Mouse (Mus musculus) embryo, embryonic 11.5 days (tissue): ENCODE measurements around the gene Gps2.
A peak's percentile ranks its signal among the peaks of the same experiment; 100 is the strongest.

Experiments
- DNase-seq: peaks from one replicate; pipeline ENCODE4 v3.0.0-alpha.2; 2012; ENCODE audit warnings: low read depth, low spot score

The Gps2 gene

DNA sequence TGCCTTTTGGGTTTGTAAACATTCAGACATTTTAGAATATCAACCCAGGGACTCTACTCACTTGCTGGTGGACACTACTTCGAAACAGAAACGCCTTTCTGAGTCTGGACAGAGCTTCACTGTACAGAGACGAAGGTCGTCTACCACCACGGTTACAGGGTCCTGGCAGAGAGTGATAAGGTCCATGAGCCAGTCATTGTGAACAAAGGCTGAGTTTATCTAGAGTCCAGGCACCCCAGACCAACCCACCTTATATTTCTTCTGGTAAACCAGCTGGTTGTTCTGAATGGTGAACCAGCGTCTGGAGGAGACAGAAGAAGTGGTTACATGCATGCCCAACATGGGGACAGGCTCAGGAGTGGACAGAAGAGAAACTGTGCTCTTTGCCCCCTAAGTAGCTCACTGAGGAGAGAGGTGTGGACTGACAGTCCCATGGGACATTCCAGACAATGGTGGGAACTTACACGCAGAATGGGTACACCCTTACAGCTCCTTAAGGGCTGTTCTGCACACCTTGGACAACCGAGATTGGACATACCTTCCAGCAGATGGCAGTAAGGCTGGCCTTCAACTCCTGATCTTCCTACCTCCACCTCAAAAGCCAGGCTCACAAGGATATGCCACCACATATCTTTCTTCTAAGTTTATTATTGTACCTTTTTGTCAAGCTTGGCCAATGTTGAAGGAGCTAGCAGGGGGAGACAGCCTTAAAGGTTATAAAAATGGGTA, 26.6 kb upstream of the Gps2 start:
- DNase-seq: no peak

DNA sequence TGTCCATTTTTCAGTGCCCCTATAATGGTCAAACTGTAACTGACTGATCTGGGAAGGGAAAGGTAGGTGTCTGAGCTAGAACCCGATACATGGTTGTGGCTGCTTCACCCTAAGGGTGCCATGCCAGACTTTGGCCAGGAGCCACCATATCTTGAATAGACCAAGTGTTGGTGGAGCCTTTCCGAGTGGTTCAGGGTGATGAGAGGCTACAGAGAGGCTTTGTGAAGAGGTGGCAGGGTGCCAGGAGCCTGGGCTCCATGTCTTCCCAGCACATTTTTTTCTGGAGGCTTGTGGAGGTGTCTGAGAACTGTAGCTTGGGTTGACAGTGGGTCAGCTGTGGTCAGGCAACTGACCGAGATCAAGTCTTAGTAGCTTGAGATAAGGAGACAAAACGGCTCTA, 22.2 kb upstream of the Gps2 start:
- no peak for DNase-seq

DNA sequence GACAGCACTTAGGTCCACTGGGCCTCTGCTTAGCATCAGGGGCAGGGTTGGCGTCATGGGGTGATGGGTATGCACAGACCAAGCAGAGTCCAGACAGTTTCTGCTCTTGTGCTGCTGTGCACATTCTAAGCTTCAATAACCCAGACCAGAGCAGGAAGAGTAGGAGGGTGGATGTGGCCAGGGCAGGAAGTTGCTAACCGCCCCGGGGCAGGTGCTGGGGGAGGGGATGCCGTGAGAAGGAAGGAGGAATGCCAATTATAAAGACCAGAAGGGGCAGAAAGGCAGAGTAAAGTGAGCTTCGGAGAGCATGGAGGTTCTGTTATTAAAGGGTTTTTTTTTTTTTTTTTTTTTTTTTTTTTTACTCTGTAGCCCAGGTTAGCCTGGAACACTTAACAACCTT, 19.0 kb upstream of the Gps2 start:
- DNase-seq: no peak

DNA sequence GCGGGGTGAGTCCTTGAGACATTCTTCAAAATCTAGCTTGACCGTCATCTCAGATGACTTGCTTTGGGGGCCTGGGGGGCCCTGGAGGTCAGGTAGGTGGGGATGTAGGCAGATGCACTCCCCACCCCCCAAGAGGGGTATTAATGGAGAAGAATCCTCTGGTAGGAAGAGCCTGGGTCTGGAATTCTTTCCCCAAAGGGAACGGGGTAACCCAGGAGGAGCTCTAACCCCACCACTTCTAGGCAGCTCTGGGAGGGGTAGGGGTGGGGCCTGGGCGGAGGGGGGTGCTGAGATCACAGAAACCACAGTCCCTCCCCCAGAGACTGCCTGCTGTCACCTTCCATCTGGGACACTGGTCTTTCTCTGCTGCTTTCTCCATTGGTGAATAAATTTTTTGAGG, 18.4 kb upstream of the Gps2 start, which contains the start of gene Acap1:
TSS of gene Acap1 (minus strand) at position 249 of the 400 bp plus-strand sequence.
- no peak for DNase-seq

DNA sequence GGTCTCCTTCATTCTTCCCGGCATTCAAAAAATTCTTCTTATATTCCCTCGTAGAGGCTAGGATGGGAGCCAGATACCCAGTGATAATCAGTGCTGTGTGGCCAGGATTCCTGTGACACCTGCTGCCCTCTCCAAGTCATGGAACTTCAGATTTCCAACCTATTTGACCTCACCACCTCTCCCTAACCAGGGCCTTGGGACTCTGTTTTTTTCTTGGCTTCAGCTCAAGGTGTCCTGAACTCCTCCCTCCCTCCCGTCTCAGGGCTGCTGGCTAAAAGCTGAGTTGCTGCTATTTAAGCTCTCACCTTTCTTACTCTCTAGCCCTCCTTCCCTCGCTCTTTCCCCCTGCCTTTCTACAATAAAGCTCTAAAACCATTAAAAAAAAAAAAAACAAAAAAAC, 13.8 kb upstream of the Gps2 start:
- DNase-seq: no peak

DNA sequence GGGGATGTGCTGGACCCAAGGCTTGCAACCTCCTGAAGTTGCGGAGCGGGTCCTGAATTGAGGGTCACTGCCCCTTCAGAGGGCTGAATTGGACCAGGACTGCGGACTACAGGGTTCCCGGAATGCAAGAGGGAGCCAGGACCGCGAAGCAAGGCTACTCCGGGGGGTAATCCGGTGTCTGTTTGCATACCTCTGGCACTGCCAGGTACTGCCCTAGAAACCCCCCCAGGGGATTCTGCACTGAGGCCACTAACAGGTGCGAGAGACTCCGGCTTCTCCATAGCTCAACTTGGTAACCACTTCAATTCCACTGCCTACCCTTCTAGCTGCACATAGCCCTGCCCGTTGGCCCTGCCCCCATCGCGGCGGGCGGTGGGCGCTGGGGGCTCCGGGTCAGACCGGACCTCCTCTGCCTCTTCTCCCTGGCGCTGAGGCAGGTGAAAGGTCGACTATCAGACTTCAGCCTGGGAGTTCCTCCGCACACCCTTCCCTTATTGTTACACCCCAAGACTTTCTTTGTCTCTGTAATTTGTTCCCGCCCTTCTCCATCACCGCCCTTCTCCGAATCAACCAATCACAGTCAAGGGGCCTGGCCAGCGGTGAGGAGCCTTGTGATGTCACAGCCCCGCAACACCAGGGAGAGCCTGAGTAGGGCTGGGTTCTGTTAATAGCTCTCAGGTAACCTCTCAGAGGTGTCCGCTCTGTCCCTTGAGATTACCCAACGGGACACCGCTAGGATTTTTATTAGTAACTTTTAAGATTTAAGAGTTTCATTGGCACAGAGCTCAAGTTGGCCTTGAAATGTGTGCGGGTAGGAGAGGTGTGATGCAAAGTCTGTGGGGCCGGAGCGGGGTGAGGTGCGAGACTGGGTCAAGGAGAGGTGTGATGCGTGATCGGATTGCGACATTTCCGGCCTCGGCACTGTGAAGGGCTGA, 12.9 kb upstream of the Gps2 start, which contains the start of the genes 2810408A11Rik and Neurl4:
TSS of gene 2810408A11Rik (minus strand) at position 517 of the 935 bp plus-strand sequence.
TSS of gene Neurl4 (plus strand) at position 602 of the 935 bp plus-strand sequence.
- peak; percentile 94 for DNase-seq

DNA sequence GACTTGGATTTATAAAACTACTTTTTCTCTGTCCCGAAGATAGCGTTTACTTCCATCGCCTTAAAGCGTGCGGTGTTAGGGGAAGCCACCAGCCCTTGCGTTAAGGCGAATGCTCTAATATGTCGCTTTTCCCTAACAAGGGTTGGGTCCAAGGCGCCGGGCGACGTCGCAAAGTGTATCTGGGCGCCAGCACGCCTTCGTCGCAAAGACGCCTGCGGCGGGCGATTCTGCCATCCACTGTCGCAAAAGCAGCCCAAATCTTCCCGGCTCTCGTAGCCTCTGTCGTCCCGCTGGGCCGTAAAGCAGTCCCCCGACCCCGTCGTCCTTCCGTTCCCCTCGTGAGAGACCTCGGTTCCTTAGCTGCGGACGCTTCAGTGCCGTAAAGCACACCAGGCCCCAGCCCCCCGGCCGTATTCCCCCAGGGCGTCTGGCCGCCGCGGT, 12.3 kb upstream of the Gps2 start:
- peak; percentile 92 for DNase-seq

DNA sequence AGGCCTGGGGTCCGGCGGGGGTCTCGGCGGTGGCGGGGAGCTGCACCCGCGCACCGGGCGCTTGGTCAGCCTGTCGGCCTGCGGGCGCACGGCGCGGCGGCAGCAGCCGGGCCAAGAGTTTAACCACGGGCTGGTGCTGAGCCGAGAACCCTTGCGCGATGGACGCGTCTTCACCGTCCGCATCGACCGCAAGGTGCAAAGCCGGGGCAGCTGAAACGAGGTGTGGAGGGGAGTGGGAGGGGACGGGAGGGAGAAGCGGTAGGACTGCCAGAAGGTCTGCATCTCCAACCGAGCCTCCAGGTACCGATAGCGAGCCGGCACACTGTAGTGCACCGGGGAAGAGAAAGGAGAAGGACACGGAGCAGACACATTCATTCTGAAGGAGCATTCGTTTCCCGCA, 11.7 kb upstream of the Gps2 start:
- no peak for DNase-seq

DNA sequence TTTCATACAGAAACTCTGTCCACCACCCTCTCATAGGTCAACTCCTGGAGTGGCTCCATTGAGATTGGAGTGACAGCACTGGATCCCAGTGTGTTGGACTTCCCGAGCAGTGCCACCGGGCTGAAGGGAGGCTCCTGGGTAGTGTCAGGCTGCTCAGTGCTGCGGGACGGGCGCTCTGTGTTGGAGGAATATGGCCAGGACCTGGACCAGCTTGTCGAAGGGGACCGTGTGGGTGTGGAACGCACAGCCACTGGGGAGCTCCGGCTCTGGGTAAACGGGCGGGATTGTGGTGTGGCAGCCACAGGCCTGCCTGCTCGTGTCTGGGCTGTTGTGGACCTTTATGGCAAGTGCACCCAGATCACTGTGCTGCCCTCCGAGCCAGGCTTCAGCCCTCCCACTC, 10.7 kb upstream of the Gps2 start:
- no peak for DNase-seq

DNA sequence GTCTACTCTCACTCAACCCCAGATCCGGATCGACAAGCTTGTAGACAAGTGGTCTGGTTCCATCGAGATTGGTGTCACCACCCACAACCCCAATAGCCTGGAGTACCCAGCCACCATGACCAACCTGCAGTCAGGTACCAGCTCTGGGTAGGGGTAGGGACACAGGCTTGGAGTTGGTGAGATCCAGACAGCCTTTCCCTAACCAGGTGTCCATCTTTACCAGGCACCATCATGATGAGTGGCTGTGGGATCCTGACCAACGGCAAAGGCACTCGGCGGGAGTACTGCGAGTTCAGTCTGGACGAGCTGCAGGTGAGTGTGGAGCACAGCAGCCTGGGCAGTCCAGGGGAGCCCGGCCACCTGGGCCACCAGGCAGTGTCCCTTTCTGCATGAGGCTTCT, 9.4 kb upstream of the Gps2 start:
- no peak for DNase-seq

DNA sequence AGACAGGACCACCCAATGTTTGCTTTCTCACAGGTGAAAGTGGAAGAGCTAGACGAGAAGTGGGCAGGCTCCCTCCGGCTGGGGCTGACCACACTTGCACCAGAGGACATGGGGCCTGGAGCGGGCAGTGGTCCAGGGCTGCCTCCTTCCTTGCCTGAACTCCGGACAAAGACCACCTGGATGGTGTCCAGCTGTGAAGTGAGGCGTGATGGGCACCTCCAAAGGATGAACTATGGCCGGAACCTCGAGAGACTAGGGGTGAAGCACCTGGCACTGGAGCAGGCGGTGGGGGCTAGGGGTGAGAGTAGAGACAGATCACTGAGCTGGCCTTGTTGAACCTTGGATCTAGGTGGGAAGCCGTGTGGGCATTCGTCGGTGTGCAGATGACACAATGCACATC, 5.0 kb upstream of the Gps2 start:
- DNase-seq: no peak

DNA sequence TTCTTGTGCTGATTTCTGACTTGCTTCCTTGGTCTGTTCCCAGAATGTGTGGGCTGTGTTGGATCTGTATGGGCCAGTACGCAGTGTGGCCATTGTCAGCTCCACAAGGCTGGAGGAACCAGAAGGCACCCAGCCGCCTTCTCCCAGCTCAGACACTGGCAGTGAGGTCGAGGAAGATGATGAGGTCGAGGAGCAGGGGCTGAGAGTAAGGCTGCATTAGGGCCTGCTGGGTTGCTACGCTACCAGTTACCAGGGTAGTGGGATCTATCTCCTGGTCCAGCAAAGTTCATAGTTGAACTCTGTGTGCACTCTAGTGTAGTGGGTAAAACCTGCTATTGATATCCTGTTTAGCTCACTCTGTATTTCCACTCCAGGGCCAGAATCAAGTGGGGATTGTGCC, 4.5 kb upstream of the Gps2 start:
- no peak for DNase-seq

DNA sequence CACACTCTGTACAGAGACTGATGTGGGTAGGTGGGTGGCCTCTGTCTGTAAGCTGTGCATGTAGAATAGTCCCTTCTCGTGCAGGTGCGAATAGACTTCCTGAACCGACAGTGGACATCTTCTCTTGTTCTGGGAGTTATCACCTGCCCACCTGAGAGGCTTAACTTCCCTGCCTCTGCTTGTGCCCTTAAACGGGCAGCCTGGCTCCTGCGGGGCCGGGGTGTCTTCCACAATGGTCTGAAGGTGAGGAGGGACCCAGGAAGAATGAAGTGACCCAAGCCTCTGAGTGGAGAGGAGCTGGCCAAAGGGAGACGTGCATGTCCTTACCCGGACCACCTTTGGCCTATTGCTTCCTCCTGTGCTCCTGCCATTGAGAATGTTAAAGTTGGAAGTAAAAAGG, 3.5 kb upstream of the Gps2 start:
- DNase-seq: no peak

DNA sequence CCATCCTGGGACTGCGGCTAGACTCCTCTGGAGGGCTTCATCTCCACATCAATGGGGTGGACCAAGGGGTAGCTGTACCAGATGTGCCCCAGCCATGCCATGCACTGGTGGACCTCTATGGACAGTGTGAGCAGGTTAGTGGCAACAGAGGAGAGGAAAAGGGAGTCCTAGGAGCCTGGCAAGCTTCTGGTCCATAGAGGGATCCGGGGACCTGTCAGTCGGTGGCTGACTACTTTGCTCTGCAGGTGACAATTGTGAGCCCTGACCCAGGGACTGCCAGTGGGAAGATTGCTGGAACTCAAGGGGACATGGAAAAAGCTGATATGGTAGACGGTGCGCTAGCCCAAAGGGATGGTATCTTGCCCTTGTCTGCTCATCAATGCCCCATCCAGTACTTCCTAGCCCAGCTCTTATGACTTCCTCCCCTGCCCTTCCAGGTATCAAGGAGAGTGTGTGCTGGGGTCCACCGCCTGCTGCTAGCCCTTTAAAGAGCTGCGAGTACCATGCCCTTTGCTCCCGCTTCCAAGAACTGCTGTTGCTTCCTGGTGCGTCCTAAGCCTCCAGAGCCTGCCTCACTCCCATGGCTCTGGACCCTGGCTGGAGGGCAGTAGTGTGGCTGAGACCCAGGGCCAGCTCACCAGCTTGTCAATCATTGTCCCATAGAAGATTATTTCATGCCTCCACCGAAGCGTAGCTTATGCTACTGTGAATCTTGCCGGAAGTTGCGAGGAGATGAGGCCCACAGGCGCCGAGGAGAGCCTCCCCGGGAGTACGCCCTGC, 2.7 kb upstream of the Gps2 start:
- DNase-seq: no peak

DNA sequence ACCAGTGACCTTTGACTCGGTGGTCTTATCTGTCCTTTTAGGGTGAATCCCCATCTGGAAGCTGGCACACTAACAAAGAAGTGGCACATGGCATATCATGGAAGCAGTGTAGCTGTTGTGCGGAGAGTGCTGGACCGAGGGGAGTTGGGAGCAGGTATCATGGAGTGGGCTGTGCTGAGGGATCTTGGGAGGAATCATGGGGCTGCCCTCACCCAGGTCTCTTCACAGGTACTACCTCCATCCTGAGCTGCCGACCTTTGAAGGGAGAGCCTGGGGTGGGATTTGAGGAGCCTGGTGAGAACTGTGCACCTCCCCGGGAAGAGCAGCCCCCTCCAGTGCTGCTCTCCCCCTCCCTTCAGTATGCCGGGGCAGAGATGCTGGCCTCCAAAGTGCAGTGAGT, 2.0 kb upstream of the Gps2 start:
- no peak for DNase-seq

DNA sequence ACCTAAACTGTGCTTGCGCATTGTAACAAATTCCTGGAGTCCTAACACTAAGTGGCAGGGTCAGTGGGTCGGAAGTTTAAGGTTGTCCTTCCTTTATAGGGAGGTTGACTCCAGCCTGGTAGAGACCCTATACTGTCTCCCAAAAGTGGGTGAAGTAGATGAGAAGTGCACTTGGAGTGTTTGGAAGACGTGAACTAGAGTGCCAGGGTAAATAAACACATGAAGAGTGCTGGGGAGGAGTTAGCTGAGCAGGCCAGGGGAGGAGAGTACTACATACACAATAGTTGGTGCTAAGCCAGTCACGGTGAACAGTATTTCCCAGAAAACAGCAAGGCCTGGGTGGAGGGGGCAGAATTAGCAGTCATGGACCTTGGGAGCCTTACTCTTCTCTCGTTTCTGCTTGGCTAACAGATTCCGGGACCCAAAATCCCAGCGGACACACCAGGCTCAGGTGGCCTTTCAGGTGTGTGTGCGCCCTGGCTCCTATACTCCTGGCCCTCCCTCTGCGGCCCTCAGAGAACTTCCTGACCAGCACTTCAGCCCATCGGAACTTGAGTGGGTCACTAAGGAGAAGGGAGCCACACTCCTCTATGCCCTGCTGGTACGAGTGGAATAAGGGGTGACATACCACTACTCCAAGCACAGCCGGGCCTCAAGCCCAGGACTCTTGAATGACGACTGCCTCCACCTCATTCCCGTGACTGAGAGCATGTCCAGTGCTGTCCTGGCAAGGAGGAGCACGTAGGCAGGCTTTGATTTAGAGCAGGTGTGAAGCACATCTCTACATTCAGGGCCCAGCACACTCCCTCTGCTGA, 765 bp upstream of the Gps2 start:
- no peak for DNase-seq

DNA sequence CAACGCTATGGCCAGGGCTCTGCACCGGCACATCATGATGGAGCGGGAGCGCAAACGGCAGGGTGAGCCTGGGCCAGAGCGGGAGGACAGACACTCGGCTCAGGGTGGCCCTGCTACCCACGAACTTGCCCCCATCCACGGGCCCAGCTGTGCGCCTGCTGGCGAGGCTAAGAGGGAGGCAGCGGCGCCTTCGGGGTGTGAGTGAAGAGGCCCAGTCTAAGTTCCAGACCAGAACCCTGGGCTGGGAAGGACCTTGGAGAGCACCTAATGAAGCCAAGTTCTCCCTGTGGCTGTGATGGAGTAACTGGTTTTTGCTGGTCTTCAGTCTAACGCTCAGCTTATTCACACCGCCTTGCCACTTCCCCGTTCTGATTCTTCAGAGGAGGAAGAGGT, 680 bp downstream of the Gps2 start:
- no peak for DNase-seq

DNA sequence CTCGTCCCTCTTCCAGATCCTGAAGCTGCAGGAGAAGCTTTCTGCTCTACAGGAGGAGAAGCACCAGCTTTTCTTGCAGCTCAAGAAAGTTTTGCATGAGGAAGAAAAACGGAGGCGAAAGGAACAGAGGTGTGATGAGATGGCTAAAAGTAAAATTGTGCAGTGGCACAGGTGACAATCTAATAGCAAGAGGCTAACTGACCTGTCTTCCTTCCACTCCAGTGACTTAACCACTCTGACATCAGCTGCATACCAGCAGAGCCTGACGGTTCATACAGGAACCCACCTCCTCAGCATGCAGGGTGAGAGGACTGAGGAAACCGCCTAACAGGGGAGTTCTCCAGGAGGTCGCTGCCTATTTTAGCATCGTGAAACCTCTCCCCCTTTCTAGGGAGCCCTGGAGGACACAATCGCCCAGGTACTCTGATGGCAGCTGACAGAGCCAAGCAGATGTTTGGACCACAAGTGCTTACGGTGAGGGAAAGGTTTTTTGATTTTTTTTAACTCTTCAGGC, 1.3 kb downstream of the Gps2 start:
- DNase-seq: no peak

DNA sequence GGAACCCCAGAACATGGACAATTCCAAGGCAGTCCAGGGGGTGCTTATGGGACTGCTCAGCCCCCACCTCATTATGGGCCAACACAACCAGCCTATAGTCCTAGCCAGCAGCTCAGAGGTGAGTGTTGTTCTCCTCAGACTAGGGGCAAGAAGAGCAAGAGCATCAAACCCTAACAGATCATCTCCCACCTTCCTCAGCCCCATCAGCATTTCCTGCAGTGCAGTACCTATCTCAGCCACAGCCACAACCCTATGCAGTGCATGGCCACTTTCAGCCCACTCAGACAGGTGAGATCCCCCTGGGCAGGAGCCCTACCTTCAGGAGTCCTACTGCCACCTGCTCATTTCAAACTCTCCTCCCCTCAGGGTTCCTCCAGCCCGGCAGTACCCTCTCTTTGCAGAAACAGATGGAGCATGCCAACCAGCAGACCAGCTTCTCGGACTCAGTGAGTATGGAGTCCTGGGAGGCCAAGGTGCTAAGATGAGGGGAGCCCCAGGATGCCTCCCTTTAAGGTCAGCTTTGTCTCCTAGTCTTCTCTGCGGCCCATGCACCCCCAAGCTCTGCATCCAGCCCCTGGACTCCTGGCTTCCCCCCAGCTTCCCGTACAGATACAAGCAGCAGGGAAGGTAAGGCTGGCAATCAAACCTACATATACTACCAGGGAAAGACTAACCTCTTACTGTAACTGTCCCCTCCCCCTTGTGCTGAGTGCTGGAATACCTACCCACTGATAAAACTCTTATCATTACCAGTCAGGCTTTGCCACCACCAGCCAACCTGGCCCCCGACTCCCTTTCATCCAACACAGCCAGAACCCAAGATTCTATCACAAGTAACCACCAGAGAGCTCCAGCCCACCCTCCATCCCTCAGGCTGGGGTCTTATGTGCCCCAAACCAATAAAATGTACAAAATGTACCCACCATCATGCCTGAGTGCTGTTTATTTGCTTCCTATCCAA, 2.3 kb downstream of the Gps2 start:
- DNase-seq: no peak
